Mouse (Mus musculus) intestine, embryonic 15.5 days (tissue): ENCODE results near the gene App. TPM values are rescaled to one million over a fixed set of nuclear protein-coding genes. Genes with fewer than 3 reads are reported as not detected.

ENCODE experiments used
- ATAC-seq: fragments of 200-750 bp; cut with Nextera tagmentation; 2 replicates; pipeline ENCODE4 v1.8.0; 2017; ENCODE audit warnings: moderate TSS enrichment, moderate library complexity
- H3K27ac ChIP-seq: fragments of 300-500 bp; sonication (generic); 2 replicates; pipeline ENCODE4 v1.5.1; 2015; ENCODE audit warnings: mild to moderate bottlenecking, inconsistent platforms
- H3K27me3 ChIP-seq: fragments of 300-500 bp; sonication (generic); replicated peaks from 2 replicates; pipeline ENCODE4 v1.6.1; 2015; ENCODE audit warnings: inconsistent platforms
- H3K36me3 ChIP-seq: fragments of 300-500 bp; sonication (generic); 2 replicates; pipeline ENCODE4 v1.6.1; 2015; ENCODE audit warnings: inconsistent platforms
- H3K4me1 ChIP-seq: fragments of 300-500 bp; sonication (generic); replicated peaks from 2 replicates; pipeline ENCODE4 v1.6.1; 2015; ENCODE audit warnings: inconsistent platforms
- H3K4me2 ChIP-seq: fragments of 300-500 bp; sonication (generic); replicated peaks from 2 replicates; pipeline ENCODE4 v1.6.1; 2015; ENCODE audit warnings: mild to moderate bottlenecking, inconsistent platforms
- H3K4me3 ChIP-seq: fragments of 300-500 bp; sonication (generic); replicated peaks from 2 replicates; pipeline ENCODE4 v1.5.1; 2015; ENCODE audit warnings: inconsistent platforms
- H3K9ac ChIP-seq: fragments of 300-500 bp; sonication (generic); 2 replicates; pipeline ENCODE4 v1.6.1; 2015; ENCODE audit warnings: inconsistent platforms
- H3K9me3 ChIP-seq: fragments of 300-500 bp; sonication (generic); 2 replicates; pipeline ENCODE4 v1.6.1; 2016; ENCODE audit warnings: inconsistent platforms
- WGBS: fragments of 180-500 bp; shearing (Covaris S2); methylation state at CpG from one replicate; pipeline ENCODE4 v1.1.7; 2015; 5-methylcytosine and 5-hydroxymethylcytosine counted together
- polyA plus RNA-seq: library from polyadenylated mRNA; unstranded; fragments of >200 nt; fragmentation: Nextera tagmentation; extraction: Ambion mirVana; gene quantifications from 2 replicates; pipeline ENCODE4 v1.2.1, GENCODE M21; 2015

The App gene
- polyA plus RNA-seq, 1 experiment from 2014 or later: 147 TPM

DNA sequence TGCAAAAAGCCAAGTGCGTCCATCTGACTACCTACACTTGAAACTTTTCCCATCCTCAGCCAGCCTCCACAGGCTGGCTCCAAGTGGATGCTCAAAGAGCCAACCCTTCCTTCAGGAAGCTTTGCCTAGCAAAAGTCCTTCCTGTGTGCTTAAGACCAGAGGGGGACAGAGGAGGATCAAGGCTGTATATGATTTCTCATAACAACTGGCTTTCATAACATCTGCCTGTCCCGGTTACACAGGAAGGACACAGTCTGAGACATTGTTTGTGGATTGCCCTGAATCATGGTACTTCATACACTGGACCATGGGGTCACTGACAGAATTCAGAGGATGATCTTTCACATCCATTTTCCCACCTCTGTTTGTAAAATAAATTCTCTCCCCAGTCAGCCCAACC, 61.3 kb downstream of the App start:
- 76% methylated on average over 2 of the region's 2 CpGs for WGBS
- Histone ChIP-seq H3K27ac (no peak overlapping the region), H3K9me3 (no peaks in the 10 kb centered on the region), H3K27me3 (no peaks in the 10 kb centered on the region), H3K4me2 (no peak overlapping the region), H3K36me3 (no peaks in the 10 kb centered on the region), H3K4me1 (no peaks in the 10 kb centered on the region), H3K9ac (no peak overlapping the region), H3K4me3 (no peak overlapping the region)
- no peak for ATAC-seq

DNA sequence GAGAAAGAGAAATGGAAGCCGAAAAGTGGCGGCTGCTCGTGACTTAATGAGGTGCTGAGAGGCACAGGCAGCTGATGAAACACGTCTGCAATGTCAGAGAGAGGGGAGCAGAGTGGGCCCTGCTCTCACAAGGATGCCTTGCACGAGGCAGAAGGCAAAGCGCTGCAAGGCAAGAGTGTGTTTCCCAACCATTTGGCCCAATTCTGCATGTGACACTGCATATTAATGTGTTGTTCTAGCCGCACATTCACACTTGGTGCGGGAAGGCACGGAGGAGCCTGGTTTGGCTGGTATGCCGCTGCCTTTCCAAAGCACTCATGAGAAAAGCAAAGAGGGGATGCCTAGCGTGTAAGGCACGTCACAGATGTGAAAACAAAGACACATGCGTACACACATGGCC, 63.1 kb downstream of the App start:
- ATAC-seq: no peak
- no peaks in the 10 kb centered on the region for H3K9me3 ChIP-seq
- H3K27me3 ChIP-seq: no peaks in the 10 kb centered on the region
- H3K27ac ChIP-seq: no peak overlapping the region
- H3K9ac ChIP-seq: no peak overlapping the region
- H3K36me3 ChIP-seq: no peaks in the 10 kb centered on the region
- 77% methylated on average over 13 of the region's 13 CpGs for WGBS
- no peak overlapping the region for H3K4me2 ChIP-seq
- H3K4me3 ChIP-seq: no peak overlapping the region
- no peaks in the 10 kb centered on the region for H3K4me1 ChIP-seq

DNA sequence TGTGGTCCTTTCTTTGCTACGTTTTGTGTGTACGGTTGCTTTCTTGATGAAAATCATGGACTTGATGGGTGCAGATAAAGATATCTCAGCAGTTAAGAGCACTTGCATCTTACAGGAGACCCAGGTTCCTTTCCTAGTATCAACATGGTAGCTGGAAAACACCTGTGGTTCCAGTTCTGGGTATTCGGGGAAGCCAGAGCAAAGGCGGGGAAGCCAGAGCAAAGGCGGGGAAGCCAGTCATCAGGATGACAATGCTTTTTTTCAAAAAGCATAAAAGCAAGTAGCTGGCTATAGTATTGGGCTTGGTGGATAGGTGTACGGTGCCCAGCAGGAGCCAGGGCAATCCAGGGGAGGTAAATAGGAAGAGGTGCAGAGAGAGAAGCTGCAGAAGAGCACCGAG, 65.1 kb downstream of the App start:
- ATAC-seq: no peak
- no peak overlapping the region for H3K4me2 ChIP-seq
- no peaks in the 10 kb centered on the region for H3K36me3 ChIP-seq
- WGBS: 94% methylated on average over 7 of the region's 7 CpGs
- no peak overlapping the region for H3K9ac ChIP-seq
- no peaks in the 10 kb centered on the region for H3K9me3 ChIP-seq
- H3K4me3 ChIP-seq: no peak overlapping the region
- no peaks in the 10 kb centered on the region for H3K27me3 ChIP-seq
- H3K4me1 ChIP-seq: no peaks in the 10 kb centered on the region
- H3K27ac ChIP-seq: no peak overlapping the region

DNA sequence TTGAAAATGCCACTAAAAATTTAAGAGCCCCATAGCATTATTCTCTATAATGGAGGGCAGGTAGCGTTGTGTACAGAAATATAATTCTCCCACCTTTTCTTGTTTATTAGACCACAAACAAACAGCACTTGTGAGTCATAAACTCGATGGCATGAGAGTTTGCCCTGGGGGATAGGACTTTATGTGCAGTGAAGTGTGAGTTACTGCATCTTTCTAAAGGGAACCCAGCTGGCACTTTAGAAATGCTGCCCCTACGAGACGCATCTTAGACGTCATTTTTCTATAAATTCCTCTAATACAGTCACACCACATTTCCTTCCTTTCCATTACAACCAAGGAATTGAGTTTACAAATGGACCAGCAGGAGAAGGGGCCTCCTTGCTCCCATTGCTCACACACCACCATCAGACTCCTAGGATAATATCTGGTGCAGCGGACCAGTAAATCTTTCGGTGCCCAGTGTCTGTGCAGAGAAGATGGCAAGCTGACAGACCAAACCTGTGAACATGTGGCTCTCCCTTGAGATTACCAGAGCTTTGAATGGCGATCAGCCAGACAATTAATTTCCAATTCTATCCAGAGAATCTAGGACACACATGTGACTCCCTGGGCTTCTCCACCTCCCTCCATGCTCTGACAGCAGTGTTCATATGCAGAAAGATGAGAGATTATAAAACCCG, 66.8 kb downstream of the App start:
- Histone ChIP-seq H3K36me3 (no peaks in the 10 kb centered on the region), H3K9me3 (no peaks in the 10 kb centered on the region), H3K4me3 (no peak overlapping the region), H3K9ac (no peak overlapping the region), H3K27me3 (no peaks in the 10 kb centered on the region), H3K4me1 (no peaks in the 10 kb centered on the region), H3K27ac (no peak overlapping the region), H3K4me2 (no peak overlapping the region)
- no peak for ATAC-seq
- 84% methylated on average over 9 of the region's 9 CpGs for WGBS

DNA sequence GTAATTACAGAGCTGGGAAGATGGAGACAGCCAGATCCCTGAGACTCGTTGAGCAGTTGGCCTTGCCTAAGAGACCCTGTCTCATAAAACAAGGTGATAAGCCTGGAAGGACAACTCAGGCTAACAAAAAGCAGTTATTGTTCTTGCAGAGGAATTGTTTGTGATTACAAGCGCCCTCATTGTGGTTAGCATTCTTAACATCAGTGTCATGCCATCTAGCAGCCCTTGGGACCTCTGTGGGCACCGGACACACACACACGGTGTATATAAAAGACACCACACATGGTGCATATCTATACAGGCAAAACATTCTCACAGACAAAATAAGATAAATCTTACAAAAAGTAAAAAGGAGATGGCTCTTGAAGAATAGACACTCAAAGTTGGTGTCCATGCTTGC, 68.0 kb downstream of the App start:
- Histone ChIP-seq H3K9ac (no peak overlapping the region), H3K4me3 (no peak overlapping the region), H3K27ac (no peak overlapping the region), H3K36me3 (no peaks in the 10 kb centered on the region), H3K27me3 (no peaks in the 10 kb centered on the region), H3K4me1 (no peaks in the 10 kb centered on the region), H3K4me2 (no peak overlapping the region), H3K9me3 (no peaks in the 10 kb centered on the region)
- 65% methylated on average over 4 of the region's 4 CpGs for WGBS
- no peak for ATAC-seq

DNA sequence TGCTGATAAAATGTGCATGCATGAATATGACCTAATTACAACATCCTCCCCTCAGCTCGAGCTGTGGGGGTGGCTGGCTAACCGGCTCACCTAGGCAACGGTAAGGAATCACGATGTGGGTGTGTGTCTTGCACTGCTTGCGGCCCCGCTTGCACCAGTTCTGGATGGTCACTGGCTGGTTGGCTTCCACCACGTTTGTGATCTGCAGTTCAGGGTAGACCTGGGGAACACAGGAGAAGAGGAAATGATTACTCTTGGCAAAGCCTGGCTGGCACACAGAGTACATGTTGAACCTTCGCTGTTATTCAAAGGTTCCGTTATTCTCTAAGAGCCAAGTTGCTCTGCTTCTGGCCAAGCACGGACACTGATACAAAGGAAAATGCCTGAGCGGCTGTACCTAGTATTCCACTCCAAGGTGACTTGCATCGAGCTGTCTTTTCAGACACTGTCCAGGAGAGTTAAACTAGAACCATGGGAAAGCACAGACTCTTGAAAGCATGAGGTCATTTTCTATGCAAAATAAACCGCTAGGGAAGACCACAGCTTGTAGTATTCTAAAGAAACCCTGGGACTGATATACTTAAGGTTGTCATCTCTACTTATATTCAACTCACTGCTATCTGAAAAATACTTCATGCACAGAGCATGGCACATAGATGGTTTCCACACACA, 70.3 kb downstream of the App start:
- Histone ChIP-seq H3K36me3 (no peaks in the 10 kb centered on the region), H3K4me1 (no peaks in the 10 kb centered on the region), H3K9ac (no peak overlapping the region), H3K27ac (no peak overlapping the region), H3K9me3 (no peaks in the 10 kb centered on the region), H3K27me3 (no peaks in the 10 kb centered on the region), H3K4me3 (no peak overlapping the region), H3K4me2 (no peak overlapping the region)
- ATAC-seq: no peak
- 81% methylated on average over 13 of the region's 13 CpGs for WGBS

DNA sequence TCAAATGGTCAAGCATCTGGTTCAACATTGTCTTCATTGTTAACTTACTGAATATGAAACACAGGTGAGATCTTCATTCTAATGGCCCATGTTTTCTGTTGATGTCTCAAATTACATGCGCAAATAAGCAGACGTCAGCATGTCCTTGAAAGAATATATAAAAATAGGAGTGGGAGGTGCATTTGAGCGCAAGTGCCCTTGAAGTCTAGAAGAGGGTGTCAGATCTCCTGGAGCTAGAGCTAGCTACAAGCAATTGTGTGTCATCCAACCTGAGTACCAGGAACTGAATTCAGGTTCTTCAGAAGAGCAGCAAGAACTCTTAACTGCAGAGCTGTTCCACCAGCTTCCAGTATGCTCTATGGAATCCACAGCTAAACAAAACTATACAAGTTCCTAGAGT, 72.0 kb downstream of the App start:
- Histone ChIP-seq H3K4me1 (no peaks in the 10 kb centered on the region), H3K36me3 (no peaks in the 10 kb centered on the region), H3K9ac (no peak overlapping the region), H3K4me2 (no peak overlapping the region), H3K27ac (no peak overlapping the region), H3K4me3 (no peak overlapping the region), H3K27me3 (no peaks in the 10 kb centered on the region), H3K9me3 (no peaks in the 10 kb centered on the region)
- no peak for ATAC-seq
- WGBS: 87% methylated on average over 3 of the region's 3 CpGs

DNA sequence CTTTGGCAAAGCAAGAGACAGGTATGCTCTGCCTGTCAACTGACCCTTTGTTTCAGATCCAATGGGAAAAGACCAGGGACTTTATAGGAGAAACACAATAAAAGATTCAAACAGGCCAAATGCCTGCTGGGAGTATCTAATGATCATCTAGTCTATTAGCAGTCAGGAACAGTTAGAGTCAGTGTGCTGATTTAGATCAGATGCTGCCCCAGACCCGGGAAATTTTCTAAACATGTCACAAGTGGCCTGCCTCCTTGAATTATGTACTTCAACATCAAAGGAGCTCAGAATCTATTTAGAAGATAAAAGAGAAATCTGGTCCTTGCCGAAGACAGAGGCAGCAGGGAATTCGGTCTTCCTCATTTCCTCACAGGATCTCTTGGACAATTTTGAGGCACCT, 72.8 kb downstream of the App start:
- Histone ChIP-seq H3K9me3 (no peaks in the 10 kb centered on the region), H3K4me2 (no peak overlapping the region), H3K4me3 (no peak overlapping the region), H3K27ac (no peak overlapping the region), H3K27me3 (no peaks in the 10 kb centered on the region), H3K4me1 (no peaks in the 10 kb centered on the region), H3K9ac (no peak overlapping the region), H3K36me3 (no peaks in the 10 kb centered on the region)
- WGBS: 36% methylated on average over 3 of the region's 3 CpGs
- ATAC-seq: no peak

DNA sequence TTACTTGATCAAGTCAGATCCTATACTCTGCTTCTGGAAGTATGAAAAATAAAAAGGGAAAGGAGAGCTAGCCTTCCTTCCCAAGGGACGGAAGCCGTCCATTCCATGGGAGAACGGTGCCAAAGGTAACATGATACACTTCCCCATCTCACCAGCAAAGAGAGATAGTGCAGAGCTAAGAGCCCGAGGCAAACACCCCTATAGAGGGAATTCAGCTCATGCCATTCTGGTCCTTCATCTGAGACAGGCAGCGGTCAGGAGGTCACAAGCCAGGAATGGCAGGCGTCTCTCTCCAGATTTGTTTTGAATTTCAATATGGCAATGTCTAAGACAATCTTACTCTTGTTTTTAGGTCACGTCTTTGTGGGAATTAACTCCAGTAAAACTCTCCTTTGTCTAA, 74.1 kb downstream of the App start:
- H3K9me3 ChIP-seq: no peaks in the 10 kb centered on the region
- ATAC-seq: no peak
- H3K4me3 ChIP-seq: no peak overlapping the region
- whole genome bisulfite sequencing: 57% methylated on average over 7 of the region's 7 CpGs
- H3K27ac ChIP-seq: no peak overlapping the region
- no peaks in the 10 kb centered on the region for H3K36me3 ChIP-seq
- no peaks in the 10 kb centered on the region for H3K4me1 ChIP-seq
- no peak overlapping the region for H3K9ac ChIP-seq
- no peak overlapping the region for H3K4me2 ChIP-seq
- H3K27me3 ChIP-seq: no peaks in the 10 kb centered on the region

DNA sequence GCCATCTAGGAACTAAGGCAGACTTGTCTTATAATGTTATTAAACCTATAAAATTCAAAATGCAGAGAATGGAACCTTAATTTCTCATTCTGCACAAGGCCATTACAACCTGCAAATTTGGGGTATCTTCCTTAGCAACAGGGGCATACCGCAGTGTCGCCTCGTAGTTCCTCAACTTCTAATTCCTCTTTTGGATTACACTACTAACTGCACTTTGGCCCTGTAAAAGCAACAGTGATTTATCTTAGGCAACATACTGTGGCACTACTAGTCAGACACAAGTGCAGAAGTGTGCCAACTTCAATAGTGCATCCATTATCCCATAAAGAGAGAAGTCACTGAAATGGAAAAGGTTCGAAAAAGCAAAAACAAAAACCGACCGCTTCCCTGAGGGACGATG, 74.5 kb downstream of the App start:
- no peak overlapping the region for H3K4me2 ChIP-seq
- H3K9me3 ChIP-seq: no peaks in the 10 kb centered on the region
- no peak overlapping the region for H3K4me3 ChIP-seq
- 81% methylated on average over 7 of the region's 7 CpGs for WGBS
- no peak overlapping the region for H3K27ac ChIP-seq
- H3K36me3 ChIP-seq: no peaks in the 10 kb centered on the region
- ATAC-seq: no peak
- H3K4me1 ChIP-seq: no peaks in the 10 kb centered on the region
- H3K27me3 ChIP-seq: no peaks in the 10 kb centered on the region
- H3K9ac ChIP-seq: no peak overlapping the region

DNA sequence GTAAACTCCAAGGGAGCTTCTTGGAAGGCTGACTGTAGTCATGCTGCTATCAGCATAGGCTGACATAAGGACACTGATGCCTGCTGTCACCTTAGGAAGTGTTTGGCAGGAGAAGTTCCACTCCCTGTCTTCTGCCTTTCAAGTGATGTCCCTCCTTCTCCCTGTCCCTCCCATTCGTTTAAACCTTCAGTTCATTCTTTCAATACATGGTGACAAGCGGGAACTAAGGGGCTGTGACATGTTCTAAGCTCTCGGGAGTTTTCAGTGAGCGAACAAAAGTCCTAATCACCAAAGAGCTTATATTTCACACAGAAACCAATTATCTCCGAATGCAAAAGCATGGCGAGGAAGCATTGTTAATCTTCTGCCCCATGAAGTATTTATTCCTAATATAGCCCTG, 77.2 kb downstream of the App start:
- ATAC-seq: no peak
- WGBS: 92% methylated on average over 6 of the region's 6 CpGs
- Histone ChIP-seq H3K27me3 (no peaks in the 10 kb centered on the region), H3K27ac (no peak overlapping the region), H3K36me3 (no peaks in the 10 kb centered on the region), H3K9me3 (no peaks in the 10 kb centered on the region), H3K9ac (no peak overlapping the region), H3K4me2 (no peak overlapping the region), H3K4me1 (0 out of 2 replicates have a peak, but pooled peaks cover 1% of the 10 kb centered on the region), H3K4me3 (no peak overlapping the region)

DNA sequence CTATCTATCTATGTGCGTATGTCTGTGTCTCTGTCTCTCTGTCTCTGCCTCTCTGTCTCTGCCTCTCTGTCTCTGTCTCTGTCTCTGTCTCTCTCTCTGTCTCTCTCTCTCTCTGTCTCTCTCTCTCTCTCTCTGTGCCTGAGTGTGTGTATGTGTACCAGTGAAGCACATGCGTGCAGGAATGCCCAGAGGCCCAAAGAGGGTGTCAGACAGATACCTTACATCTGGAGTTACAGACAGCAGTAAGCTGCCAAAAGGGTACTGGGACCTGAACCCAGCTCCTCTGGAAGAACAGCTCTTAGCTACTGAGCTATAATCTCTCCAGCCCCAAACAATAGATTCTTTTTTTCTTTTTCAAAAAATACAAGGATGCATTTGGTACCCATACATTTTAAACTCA, 77.6 kb downstream of the App start:
- H3K9me3 ChIP-seq: no peaks in the 10 kb centered on the region
- no peaks in the 10 kb centered on the region for H3K27me3 ChIP-seq
- no peak overlapping the region for H3K4me3 ChIP-seq
- no peak overlapping the region for H3K27ac ChIP-seq
- no peak overlapping the region for H3K9ac ChIP-seq
- H3K36me3 ChIP-seq: no peaks in the 10 kb centered on the region
- 79% methylated on average over 2 of the region's 2 CpGs for WGBS
- H3K4me2 ChIP-seq: no peak overlapping the region
- no peak for ATAC-seq
- H3K4me1 ChIP-seq: 0 out of 2 replicates have a peak, but pooled peaks cover 4% of the 10 kb centered on the region

DNA sequence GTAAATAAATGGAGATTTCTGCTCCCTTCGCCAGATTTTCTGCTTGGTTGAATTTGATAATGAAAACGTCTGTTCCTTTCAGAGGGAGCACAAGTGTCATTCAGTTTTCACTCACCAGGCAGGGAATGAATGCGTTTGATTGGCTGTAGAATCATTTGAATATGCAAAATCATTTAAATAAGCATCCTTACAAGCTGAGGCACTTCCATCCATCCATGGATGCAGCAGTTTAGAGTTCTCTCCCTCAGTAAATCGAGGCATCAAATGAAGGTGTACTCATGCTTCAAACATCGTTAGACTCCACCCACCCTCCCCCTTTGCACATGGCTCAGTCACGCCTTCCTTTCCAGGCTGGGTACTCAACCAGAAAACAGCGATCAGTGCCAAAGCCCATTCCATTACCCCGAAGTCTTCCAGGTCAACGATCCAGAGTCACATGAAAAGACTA, 80.9 kb downstream of the App start:
- Histone ChIP-seq H3K27ac (no peak overlapping the region), H3K4me3 (no peak overlapping the region), H3K9ac (no peak overlapping the region), H3K9me3 (no peaks in the 10 kb centered on the region), H3K4me1 (0 out of 2 replicates have a peak, but pooled peaks cover 4% of the 10 kb centered on the region), H3K36me3 (no peaks in the 10 kb centered on the region), H3K27me3 (no peaks in the 10 kb centered on the region), H3K4me2 (no peak overlapping the region)
- 70% methylated on average over 9 of the region's 9 CpGs for WGBS
- ATAC-seq: no peak
